Mouse (Mus musculus) monocyte, adult 5-6 weeks (primary cell): ENCODE measurements around the gene Dmrt1. TPM values are rescaled to one million over a fixed set of nuclear protein-coding genes. Genes with fewer than 3 reads are reported as not detected.
A peak's percentile ranks its signal among the peaks of the same experiment; 100 is the strongest.

Experiments used
- ATAC-seq: fragments of 153-309, 156-312 bp; replicated peaks from 2 replicates; pipeline ENCODE4 v1.8.0; 2017; ENCODE audit warnings: mild to moderate bottlenecking; ENCODE audit not compliant: low TSS enrichment, insufficient number of reproducible peaks, severe bottlenecking, poor library complexity, low FRiP score
- total RNA-seq: library from RNA; stranded (forward); fragments of 200-1000, 200-491, 200-594 nt; gene quantifications from 3 replicates; pipeline ENCODE4 v1.2.3, GENCODE M21; 2017

The Dmrt1 gene
- total RNA-seq, 1 experiment from 2014 or later: not detected

DNA sequence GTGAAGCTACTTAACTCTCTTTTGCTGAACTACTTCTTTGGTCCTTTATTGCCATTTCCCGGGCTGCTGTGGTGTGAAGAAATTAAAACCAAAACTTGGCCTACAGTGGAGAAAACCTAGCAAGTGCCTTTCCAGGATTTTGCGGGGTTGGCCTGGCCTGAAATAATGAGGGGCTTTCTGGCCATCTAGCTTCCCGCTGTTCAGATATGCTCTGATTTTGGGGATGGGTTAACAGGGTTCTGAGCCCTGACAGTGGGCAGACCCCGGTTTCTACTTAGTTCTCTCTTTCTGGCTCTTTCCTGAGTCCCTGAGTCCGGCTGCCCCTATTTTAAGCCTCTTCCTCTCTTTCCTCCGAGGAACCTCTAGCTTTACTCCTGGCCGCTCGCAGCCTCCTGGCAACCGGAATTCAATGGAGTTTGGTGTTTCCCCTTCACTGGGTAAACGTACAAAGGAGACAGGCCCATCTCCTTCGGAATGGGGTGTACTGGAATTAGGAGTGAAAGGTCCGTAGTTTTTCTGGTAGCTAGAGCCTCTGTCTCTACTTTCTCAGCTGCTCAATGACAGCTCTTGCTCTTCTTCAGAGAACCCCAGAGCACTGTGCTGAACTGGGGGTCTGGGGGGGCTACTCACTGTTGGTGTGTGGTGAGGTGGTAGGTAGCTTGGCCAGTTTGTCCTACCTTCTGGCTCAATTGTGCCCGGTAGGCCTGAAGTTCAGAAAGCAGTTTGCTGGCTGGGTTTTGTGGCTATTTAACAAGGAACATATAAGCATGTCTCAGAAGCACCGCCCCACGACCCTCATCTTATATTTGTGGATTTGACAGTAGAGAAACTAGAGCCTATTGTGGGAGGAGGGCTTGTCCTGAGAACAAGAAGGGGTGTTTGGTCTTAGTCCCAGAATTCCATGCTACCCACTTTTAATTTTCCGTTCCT lies 106.7 kb downstream of the Dmrt1 start:
- no peak for ATAC-seq

DNA sequence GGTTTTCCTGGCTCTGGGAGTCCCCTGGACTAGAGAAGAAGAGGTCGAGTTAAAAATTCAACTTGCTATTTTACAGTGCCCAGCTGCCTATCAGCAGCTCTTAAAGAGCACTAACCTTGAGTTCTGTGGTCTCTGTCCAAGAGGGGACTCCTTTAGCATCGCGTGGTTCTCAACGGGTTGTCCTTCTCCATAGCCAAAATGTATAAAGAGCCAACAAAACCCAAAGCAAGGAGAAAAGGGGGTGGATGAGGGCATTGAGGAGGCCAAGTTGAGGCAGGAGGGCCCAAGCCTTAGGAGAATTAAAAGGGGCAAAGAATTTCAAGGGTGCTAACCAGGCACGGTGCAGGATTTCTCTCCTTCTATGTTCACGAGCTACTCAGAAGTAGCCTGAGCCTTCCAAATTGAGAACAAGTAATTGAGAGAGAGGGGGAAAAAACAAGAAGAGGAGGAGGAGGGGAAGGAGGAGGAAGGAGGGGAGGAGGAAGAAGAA lies 107.4 kb downstream of the Dmrt1 start:
- no peak for ATAC-seq

DNA sequence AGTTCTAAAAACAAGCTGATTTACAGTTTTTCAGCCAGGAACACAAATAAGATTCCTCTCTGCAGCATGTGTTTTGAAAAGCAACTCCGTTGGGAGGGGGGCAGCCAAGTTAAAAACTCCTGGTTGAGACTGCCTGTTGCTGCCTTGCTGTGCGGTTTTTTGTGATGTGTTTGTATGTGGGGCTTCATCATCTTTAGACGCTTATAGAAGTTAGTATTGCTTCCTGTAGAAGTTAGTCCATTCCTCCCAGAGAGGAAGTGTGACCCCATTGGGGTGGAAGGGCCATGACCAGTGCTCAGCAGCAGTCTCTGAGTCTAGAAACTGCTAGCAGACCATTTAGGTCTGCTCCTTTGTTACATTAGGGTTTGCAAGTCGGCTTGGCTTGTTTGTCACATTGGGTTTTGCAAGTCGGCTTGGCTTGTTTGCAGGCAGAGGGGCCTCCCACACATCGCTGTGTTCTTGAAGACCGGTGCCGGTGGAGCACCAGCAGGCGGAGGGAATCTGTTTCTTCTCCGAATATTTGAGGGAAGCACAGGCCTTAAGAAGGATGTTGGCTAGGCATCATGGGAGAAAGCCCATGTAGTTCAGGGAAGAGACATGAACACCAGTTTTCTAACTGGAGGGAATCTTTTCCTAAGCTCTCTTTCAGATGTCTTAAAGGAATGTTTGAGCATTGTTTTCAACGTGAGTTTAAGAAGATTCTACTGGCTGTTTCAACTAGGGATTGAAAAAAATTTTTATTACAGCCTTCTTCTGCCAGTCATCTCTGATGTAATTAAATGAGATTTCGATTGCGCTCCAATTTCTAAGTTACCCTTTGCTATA lies 108.3 kb downstream of the Dmrt1 start:
- ATAC-seq: no peak

DNA sequence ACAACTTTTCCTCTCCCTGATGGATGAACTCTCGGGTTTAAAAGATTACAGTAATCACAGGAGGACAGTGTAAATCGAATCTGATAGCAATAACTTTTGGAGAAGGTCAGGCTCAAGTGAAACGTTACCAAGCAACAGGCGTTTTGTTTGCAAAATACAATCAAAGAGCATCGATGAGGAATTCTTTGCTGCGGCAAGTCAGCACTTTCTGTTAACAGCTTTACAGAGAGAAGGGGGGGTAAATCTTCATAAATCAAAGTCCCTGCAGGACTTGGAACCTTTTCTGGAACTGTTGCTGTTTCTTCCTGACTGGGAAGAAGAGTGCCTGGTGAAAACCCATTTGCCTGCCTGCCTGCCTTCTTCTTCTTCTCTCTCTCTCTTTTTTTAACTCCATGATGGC lies 110.5 kb downstream of the Dmrt1 start:
- ATAC-seq: no peak

DNA sequence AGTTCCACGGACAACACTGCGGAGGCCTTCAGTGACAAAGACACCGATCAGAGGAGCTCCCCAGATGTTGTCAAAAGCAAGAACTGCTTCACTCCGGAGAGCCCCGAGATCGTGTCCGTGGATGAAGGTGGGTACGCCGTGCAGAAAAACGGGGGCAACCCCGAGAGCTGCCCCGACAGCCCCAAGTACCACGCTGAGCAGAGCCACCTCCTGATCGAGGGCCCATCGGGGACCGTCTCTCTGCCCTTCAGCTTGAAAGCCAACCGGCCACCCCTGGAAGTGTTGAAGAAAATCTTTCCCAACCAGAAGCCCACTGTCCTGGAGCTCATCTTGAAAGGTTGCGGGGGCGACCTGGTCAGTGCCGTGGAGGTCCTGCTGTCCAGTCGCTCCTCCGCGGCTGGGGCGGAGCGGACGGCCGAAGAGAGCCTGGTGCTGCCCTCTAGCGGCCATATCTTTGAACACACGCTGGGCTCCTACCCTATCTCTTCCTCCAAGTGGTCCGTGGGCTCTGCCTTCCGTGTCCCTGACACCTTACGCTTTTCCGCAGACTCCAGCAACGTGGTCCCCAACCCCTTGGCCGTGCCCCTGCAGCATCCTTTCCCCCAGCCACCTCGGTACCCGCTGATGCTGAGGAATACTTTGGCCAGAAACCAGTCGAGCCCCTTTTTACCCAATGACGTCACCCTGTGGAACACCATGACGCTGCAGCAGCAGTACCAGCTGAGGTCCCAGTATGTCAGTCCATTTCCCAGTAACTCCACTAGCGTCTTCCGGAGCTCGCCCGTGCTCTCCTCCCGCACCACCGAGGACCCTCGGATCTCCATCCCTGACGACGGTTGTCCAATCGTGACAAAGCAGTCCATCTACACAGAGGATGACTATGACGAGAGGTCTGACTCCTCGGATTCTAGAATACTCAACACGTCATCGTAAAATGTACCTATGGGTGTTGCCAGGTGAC lies 117.2 kb downstream of the Dmrt1 start:
- peak; percentile 50; the same call in 1 of the 2 replicates for ATAC-seq

DNA sequence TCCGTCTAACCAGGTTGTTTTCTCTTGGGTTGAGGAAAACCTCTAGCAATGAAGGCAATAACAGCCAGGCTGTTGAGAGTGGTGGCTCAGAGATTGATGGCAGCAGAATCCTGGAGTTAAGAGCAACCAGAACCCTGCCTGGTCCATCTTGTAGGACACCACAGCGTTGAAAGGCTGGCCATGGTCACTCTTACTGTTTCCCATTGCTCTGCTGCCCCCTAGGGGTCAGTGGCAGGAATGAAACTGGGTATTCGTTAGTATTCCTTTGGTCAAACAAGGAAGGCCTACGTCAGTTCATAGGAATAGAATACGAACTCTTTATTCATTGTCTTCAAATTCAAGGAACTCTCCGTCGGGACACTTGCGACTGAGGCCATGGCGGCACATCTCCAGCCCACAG lies 123.1 kb downstream of the Dmrt1 start:
- ATAC-seq: 0 out of 2 replicates have a peak, but pooled peaks have one; percentile 31

DNA sequence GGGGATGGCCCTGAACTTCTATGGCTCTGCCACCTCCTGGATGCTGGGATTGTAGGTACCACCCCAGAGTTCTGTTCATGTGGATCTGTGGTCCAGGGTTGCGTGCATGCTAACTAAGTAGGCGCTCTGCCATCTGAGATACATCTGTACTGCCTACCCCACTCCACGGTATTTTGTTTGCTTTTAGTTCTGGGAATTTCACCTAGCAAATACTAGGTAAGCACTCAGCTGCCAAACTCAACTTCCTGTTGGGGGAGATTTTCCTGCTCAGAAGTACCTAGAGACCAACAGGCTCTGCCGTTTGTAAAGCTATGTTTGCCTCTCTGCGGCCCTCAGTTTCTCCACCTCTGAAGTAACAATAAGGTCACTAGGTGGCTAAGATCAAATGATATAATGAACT lies 129.7 kb downstream of the Dmrt1 start:
- ATAC-seq: no peak

DNA sequence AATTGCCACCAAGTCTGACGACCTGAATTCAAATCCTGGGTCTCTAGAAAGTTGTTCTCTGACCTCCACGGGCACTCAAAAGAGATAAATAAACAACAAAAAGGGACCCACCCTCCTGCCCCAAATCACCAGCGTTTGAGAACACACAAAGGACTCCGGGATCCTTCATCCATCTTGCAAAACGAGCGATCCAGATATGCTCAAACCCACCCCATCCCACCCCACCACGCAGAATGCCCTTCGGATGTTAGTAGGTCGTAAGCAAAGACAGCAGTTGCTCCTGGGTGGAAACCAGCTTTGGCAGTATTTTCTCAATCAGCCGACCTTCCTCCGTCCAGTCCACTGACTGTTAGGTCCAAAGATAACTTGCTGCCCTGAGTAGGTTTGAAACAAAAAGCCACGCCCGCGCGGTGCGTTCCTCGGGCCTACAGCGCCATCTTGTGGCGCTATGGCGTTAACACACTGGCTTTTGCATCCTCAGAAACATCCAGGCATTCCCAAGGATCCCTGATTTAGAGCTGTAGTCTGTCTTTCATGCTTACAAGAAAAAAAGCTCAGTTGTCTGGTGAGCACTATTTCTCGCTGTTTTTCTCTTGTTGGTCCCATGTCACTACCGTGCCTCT lies 130.3 kb downstream of the Dmrt1 start:
- ATAC-seq: no peak

DNA sequence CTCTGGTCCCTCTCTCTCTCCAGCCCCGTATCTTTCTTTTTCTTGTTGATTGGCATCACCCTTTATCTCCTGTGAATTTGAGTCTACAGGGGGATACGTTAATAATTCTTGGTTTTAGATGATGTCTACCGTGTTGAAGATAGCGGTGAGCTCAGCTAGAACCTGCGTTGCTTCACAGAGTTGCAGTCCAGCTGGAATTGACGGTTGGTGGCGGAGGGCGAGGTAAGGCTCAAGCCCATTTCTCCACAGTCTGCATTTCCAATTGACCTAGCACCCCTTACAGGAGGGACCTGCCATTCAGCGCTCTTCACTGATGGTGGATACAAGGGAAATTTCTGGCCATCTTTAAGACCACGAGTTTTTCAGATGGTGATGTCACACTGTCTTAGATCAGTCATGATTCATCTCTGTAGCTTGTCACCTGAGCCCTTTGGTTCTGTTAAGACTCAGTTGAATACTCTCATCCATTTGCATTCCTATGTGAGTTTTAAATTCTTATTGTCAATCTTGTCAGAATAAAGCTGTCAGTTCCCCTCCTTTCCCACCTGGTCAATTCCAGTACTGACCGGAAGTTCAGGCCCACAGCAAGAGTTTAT lies 133.4 kb downstream of the Dmrt1 start:
- ATAC-seq: no peak

DNA sequence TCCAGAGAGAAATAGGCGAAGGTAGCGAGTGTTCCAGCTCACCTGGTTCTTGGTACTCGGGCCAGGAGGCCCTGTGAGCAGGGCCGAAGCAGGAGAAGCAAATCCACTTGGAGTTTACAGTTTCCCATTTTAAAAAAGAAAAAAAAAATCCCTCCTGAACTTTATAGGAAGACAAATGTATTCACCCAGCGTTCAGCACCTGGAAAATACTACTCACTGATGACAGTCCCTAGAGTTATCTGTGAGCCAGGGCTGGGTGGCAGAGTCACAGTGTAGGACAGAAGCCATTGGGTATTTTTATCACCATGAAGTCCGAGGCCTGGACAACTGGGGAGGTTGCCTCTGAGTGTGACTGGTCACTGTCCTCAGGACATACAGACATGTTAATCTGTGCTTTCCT lies 136.4 kb downstream of the Dmrt1 start:
- ATAC-seq: no peak

DNA sequence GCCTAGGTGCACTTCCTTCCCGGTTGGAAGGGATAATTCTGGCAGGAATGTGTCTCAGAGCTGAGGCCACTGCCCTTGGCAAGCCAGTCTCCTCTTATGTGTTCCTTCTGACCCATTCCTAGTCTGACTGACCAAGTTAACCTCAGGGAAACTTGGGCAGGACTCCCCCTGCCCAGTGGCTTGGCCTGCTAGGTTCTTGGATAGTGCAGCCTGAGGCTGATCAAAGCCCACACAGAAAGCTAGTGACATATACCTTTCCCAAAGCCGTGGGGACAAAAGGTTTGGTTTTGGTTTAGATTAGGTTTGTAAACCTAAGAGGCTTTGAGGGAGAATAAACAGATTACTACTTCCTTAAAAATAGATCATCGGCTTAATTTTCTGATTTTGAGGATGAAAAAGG lies 141.7 kb downstream of the Dmrt1 start:
- no peak for ATAC-seq

DNA sequence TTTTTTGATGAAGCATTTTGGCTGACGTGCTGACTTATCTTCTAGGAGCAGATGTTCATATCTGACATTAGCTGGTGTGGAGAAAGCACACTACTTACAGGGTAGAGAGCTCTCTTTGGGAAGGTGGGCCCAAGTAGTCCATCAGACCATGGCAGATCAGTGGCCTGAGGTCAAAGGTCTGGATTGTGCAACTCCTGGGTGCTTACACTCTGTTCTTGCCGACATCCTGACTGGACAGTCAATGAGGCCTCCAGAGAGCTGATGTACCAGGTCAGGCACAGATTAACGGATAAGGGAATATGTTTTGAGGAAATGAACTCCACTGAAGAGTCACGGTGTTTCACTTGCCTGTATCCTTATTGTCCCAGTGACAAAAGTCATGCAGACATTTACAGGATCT lies 143.3 kb downstream of the Dmrt1 start:
- no peak for ATAC-seq

DNA sequence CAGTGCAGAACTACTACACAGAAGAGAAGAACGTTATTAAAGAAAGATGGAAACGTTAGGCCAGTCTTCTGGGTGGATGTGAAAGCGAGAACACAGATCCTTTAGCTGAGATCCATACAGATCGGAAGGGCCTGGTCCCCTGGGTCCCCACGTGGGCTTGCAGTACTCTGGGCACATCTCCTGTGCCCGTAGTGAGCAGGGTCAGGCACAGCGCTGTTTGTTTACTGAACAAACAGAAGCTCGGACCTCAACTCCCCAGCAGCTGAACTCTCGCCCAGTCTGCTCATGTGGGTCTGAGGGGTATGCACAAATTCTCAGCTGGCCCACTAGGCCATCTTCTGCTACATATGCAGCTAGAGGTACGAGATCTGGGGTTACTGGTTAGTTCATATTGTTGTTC lies 145.1 kb downstream of the Dmrt1 start:
- ATAC-seq: no peak

DNA sequence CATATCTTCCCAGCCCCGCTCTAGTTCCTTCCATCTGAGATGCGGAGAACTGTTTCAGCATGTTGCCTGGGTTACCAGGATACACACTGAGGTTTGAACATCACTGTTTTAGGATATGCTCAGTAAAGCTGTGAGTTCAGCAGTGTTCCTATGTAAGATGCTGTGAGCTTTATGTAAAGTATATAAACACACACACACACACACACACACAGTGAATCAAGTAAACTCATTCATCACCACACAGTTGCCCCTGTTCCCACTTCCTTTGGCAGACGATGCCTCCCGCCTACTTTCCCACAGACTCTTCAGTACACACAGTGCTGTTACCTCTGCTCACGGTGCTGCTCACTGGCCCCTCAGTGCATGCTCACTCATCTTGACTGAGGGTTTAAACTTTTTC lies 147.1 kb downstream of the Dmrt1 start:
- no peak for ATAC-seq
